Mouse (Mus musculus): Measurements from ENCODE around the gene Lbp. TPM values are rescaled to one million over a fixed set of nuclear protein-coding genes. Genes with fewer than 3 reads are reported as not detected.

The Lbp gene
- total and polyA plus RNA-seq, 2 experiments from 2014 or later: 12.8 to 14.0 TPM

DNA sequence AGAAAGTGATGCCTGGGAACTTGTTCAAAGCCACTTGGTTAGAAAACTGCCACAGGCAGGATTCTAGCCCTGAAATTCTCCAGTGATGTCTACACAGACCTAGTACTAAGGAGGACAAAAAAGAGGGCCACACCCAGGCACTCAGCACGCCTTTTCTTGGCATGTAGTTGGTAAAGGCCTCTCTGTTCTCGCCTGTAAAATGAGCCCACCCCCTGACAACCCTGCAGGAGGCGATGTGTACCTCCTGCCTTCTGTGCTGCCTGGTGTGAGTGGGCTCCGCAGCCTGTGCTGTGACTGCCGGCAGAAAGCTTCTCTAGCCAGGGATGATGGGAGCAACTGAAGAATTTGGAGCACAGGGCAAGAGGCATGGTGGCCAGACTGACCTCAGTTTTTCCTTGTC lies 2.0 kb downstream of the Lbp start:
- WGBS: 60% methylated on average over 5 of the region's 5 CpGs
- Histone ChIP-seq H3K27ac (ENCODE audit: low read depth) (no peak overlapping the region), H3K9me3 (replicated peaks; ENCODE audit: control insufficient read depth, low read length) (no peaks in the 10 kb centered on the region), H3K36me3 (replicated peaks; ENCODE audit: control insufficient read depth, insufficient read depth, low read length) (no peaks in the 10 kb centered on the region), H3K4me2 (ENCODE audit: low read depth, low read length) (no peak overlapping the region), H3K4me1 (ENCODE audit: control insufficient read depth, insufficient read depth) (no peaks in the 10 kb centered on the region), H3K4me3 (ENCODE audit: low read depth, low read length) (no peak overlapping the region), H3K27me3 (ENCODE audit: control insufficient read depth, insufficient read depth, low read length) (no peaks in the 10 kb centered on the region), H3K9ac (replicated peaks; ENCODE audit: low read depth, low read length) (no peak overlapping the region)
- DNase-seq (ENCODE audit: low spot score) (no peak), ATAC-seq (ENCODE audit: insufficient read depth, low read depth) (no peak)
- TF ChIP-seq EP300 (IDR thresholded peaks at IDR 0.05; ENCODE audit: low read depth): no peak
- TF ChIP-seq CTCF (IDR thresholded peaks at IDR 0.05; ENCODE audit: low read depth): no peak

DNA sequence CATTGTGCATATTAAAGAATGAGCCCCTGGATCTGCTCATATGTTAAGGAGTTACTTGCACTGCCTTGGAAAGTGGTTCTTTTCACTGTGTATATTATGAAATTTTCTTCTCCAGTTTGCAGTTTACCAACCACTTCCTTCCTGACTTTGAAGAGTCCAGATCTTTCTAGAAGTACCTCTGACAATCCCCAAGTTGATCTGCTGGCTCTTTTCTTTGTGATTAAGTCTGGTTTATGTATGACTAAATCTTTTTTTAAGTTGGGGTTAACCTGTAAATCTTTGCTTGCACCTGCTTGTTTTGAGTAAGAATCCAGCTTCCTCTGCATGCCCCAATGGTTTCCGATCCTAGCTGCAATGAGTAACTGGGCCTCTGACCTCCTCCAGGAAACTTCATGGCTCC lies 6.8 kb downstream of the Lbp start:
- no peak overlapping the region for H3K9ac ChIP-seq (replicated peaks; ENCODE audit: low read depth, low read length)
- WGBS: 80% methylated on average over 1 of the region's 1 CpGs
- no peaks in the 10 kb centered on the region for H3K36me3 ChIP-seq (replicated peaks; ENCODE audit: control insufficient read depth, insufficient read depth, low read length)
- no peaks in the 10 kb centered on the region for H3K4me1 ChIP-seq (ENCODE audit: control insufficient read depth, insufficient read depth)
- no peaks in the 10 kb centered on the region for H3K9me3 ChIP-seq (replicated peaks; ENCODE audit: control insufficient read depth, low read length)
- H3K4me2 ChIP-seq (ENCODE audit: low read depth, low read length): no peak overlapping the region
- H3K27me3 ChIP-seq (ENCODE audit: control insufficient read depth, insufficient read depth, low read length): no peaks in the 10 kb centered on the region
- H3K4me3 ChIP-seq (ENCODE audit: low read depth, low read length): no peak overlapping the region
- DNase-seq (ENCODE audit: low spot score): no peak
- no peak for ATAC-seq (ENCODE audit: insufficient read depth, low read depth)
- no peak overlapping the region for H3K27ac ChIP-seq (ENCODE audit: low read depth)
- TF ChIP-seq CTCF (IDR thresholded peaks at IDR 0.05; ENCODE audit: low read depth): no peak
- no peak for TF ChIP-seq EP300 (IDR thresholded peaks at IDR 0.05; ENCODE audit: low read depth)

GRCm38 (mm10) chr2:158316371-158316770 lies 10.1 kb downstream of the Lbp start:
- no peaks in the 10 kb centered on the region for H3K36me3 ChIP-seq (replicated peaks; ENCODE audit: control insufficient read depth, insufficient read depth, low read length)
- H3K9ac ChIP-seq (replicated peaks; ENCODE audit: low read depth, low read length): no peak overlapping the region
- 68% methylated on average over 8 of the region's 8 CpGs for WGBS
- no peak overlapping the region for H3K4me2 ChIP-seq (ENCODE audit: low read depth, low read length)
- no peaks in the 10 kb centered on the region for H3K4me1 ChIP-seq (ENCODE audit: control insufficient read depth, insufficient read depth)
- no peak overlapping the region for H3K4me3 ChIP-seq (ENCODE audit: low read depth, low read length)
- TF ChIP-seq EP300 (IDR thresholded peaks at IDR 0.05; ENCODE audit: low read depth) (no peak), CTCF (IDR thresholded peaks at IDR 0.05; ENCODE audit: low read depth) (no peak)
- H3K27me3 ChIP-seq (ENCODE audit: control insufficient read depth, insufficient read depth, low read length): no peaks in the 10 kb centered on the region
- no peaks in the 10 kb centered on the region for H3K9me3 ChIP-seq (replicated peaks; ENCODE audit: control insufficient read depth, low read length)
- DNase-seq (ENCODE audit: low spot score): no peak
- ATAC-seq (ENCODE audit: insufficient read depth, low read depth): no peak
- H3K27ac ChIP-seq (ENCODE audit: low read depth): no peak overlapping the region

- TF ChIP-seq CTCF (IDR thresholded peaks at IDR 0.05; ENCODE audit: low read depth): peak; percentile 57
- no peak for TF ChIP-seq EP300 (IDR thresholded peaks at IDR 0.05; ENCODE audit: low read depth)
- Histone ChIP-seq H3K4me1 (ENCODE audit: control insufficient read depth, insufficient read depth) (no peaks in the 10 kb centered on the region), H3K9me3 (replicated peaks; ENCODE audit: control insufficient read depth, low read length) (no peaks in the 10 kb centered on the region), H3K27me3 (ENCODE audit: control insufficient read depth, insufficient read depth, low read length) (no peaks in the 10 kb centered on the region), H3K36me3 (replicated peaks; ENCODE audit: control insufficient read depth, insufficient read depth, low read length) (no peaks in the 10 kb centered on the region), H3K9ac (replicated peaks; ENCODE audit: low read depth, low read length) (no peak overlapping the region), H3K4me3 (ENCODE audit: low read depth, low read length) (no peak overlapping the region), H3K27ac (ENCODE audit: low read depth) (no peak overlapping the region), H3K4me2 (ENCODE audit: low read depth, low read length) (no peak overlapping the region)
- peak; percentile 37 for DNase-seq (ENCODE audit: low spot score)
- peak; percentile 53; the same call in 1 of the 2 replicates for ATAC-seq (ENCODE audit: insufficient read depth, low read depth)
- 19% methylated on average over 5 of the region's 5 CpGs for WGBS
Measured at GRCm38 (mm10) chr2:158317026-158317425, 10.7 kb downstream of the Lbp start.

DNA sequence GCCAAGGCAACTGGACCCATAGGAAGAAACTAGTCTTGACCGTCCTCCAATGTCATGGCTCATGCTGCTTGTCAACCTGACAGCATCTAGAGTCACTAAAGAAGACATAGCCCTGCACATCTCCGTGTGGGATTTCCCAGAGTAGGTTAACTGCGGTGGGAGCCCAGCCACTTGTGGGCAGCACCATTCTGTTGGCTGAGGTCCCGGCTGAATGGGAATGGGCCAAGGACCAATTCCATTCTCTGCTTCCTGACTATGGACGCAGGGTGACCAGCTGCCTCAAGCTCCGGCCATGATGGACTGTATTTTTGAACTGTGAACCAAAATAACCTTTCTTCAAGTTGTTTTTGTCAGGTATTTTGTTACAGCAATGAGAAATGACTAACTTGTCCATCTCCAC lies 15.3 kb downstream of the Lbp start:
- WGBS: 79% methylated on average over 6 of the region's 6 CpGs
- Histone ChIP-seq H3K27ac (ENCODE audit: low read depth) (no peak overlapping the region), H3K4me2 (ENCODE audit: low read depth, low read length) (no peak overlapping the region), H3K9ac (replicated peaks; ENCODE audit: low read depth, low read length) (no peak overlapping the region), H3K9me3 (replicated peaks; ENCODE audit: control insufficient read depth, low read length) (no peaks in the 10 kb centered on the region), H3K4me3 (ENCODE audit: low read depth, low read length) (no peak overlapping the region), H3K36me3 (replicated peaks; ENCODE audit: control insufficient read depth, insufficient read depth, low read length) (no peaks in the 10 kb centered on the region), H3K27me3 (ENCODE audit: control insufficient read depth, insufficient read depth, low read length) (no peaks in the 10 kb centered on the region), H3K4me1 (ENCODE audit: control insufficient read depth, insufficient read depth) (no peaks in the 10 kb centered on the region)
- ATAC-seq (ENCODE audit: insufficient read depth, low read depth): no peak
- DNase-seq (ENCODE audit: low spot score): no peak
- TF ChIP-seq CTCF (IDR thresholded peaks at IDR 0.05; ENCODE audit: low read depth) (no peak), EP300 (IDR thresholded peaks at IDR 0.05; ENCODE audit: low read depth) (no peak)

- H3K27ac ChIP-seq (ENCODE audit: low read depth): no peak overlapping the region
- no peaks in the 10 kb centered on the region for H3K4me1 ChIP-seq (ENCODE audit: control insufficient read depth, insufficient read depth)
- no peak overlapping the region for H3K4me3 ChIP-seq (ENCODE audit: low read depth, low read length)
- H3K36me3 ChIP-seq (replicated peaks; ENCODE audit: control insufficient read depth, insufficient read depth, low read length): no peaks in the 10 kb centered on the region
- no peak for TF ChIP-seq CTCF (IDR thresholded peaks at IDR 0.05; ENCODE audit: low read depth)
- 66% methylated on average over 3 of the region's 3 CpGs for WGBS
- DNase-seq (ENCODE audit: low spot score) (no peak), ATAC-seq (ENCODE audit: insufficient read depth, low read depth) (no peak)
- no peak overlapping the region for H3K4me2 ChIP-seq (ENCODE audit: low read depth, low read length)
- no peak overlapping the region for H3K9ac ChIP-seq (replicated peaks; ENCODE audit: low read depth, low read length)
- H3K27me3 ChIP-seq (ENCODE audit: control insufficient read depth, insufficient read depth, low read length): no peaks in the 10 kb centered on the region
- H3K9me3 ChIP-seq (replicated peaks; ENCODE audit: control insufficient read depth, low read length): no peaks in the 10 kb centered on the region
Measured at GRCm38 (mm10) chr2:158322845-158323244, 16.6 kb downstream of the Lbp start.
